Mouse (Mus musculus) MEL (cell line): ENCODE results near the gene Gm21985. TPM values are rescaled to one million over a fixed set of nuclear protein-coding genes. Genes with fewer than 3 reads are reported as not detected.

ENCODE experiments used
- DNase-seq: peaks from one replicate; pipeline ENCODE4 v3.0.0; 2011; ENCODE audit warnings: low read depth, low spot score
- H3K27ac ChIP-seq: 2 replicates; pipeline ENCODE4 v1.5.1; 2012; ENCODE audit warnings: low read depth, mild to moderate bottlenecking, control low read depth, low read length, moderate library complexity; ENCODE audit not compliant: control insufficient read depth
- H3K27me3 ChIP-seq, 2 experiments: fragments of 150-350 bp in 1 of 2; sonication (generic) in 1 of 2; 2 replicates each; pipeline ENCODE4 v1.6.1; 2012; ENCODE audit warnings: low read length in 2 of 2, mild to moderate bottlenecking in 2 of 2, improper control_type of control experiment in 1 of 2, moderate library complexity in 1 of 2; ENCODE audit not compliant: insufficient read depth in 2 of 2, control insufficient read depth in 1 of 2
- H3K36me3 ChIP-seq, 2 experiments: 2 replicates each; pipeline ENCODE4 v1.6.1; 2012 to 2014; ENCODE audit warnings: low read length in 2 of 2, improper control_type of control experiment in 1 of 2, inconsistent platforms in 1 of 2, mild to moderate bottlenecking in 1 of 2; ENCODE audit not compliant: insufficient read depth in 2 of 2, control insufficient read depth in 1 of 2
- H3K4me1 ChIP-seq, 2 experiments: fragments of 150-350 bp in 1 of 2; sonication (generic) in 1 of 2; 2 replicates each; pipeline ENCODE4 v1.6.1; 2012; ENCODE audit warnings: low read length in 2 of 2, improper control_type of control experiment in 1 of 2, mild to moderate bottlenecking in 1 of 2; ENCODE audit not compliant: insufficient read depth in 2 of 2, control insufficient read depth in 1 of 2
- H3K4me3 ChIP-seq, 2 experiments: fragments of 150-350 bp in 1 of 2; sonication (generic) in 1 of 2; 2 replicates each; pipeline ENCODE4 v1.5.1; 2012; ENCODE audit warnings: low read depth in 2 of 2, low read length in 2 of 2, mild to moderate bottlenecking in 2 of 2, moderate library complexity in 2 of 2, control low read depth in 1 of 2, improper control_type of control experiment in 1 of 2; ENCODE audit not compliant: control insufficient read depth in 1 of 2, insufficient read depth in 1 of 2
- H3K79me2 ChIP-seq: 2 replicates; pipeline ENCODE4 v1.6.1; 2012; ENCODE audit warnings: mild to moderate bottlenecking, low read length, moderate library complexity; ENCODE audit not compliant: control insufficient read depth, poor library complexity, insufficient read depth
- H3K9ac ChIP-seq: 2 replicates; pipeline ENCODE4 v1.6.1; 2012; ENCODE audit warnings: low read depth, mild to moderate bottlenecking, control low read depth, low read length, moderate library complexity; ENCODE audit not compliant: control insufficient read depth, poor library complexity, severe bottlenecking
- H3K9me3 ChIP-seq: fragments of 150-350 bp; sonication (generic); replicated peaks from 2 replicates; pipeline ENCODE4 v1.6.1; 2012; ENCODE audit warnings: mild to moderate bottlenecking, low read length, improper control_type of control experiment, moderate library complexity; ENCODE audit not compliant: insufficient read depth
- BHLHE40 ChIP-seq: IDR thresholded peaks from 2 replicates; pipeline ENCODE4 v1.6.1; 2012; ENCODE audit warnings: low read depth, mild to moderate bottlenecking, inconsistent platforms, low read length, improper control_type of control experiment, borderline replicate concordance
- CHD1 ChIP-seq: IDR thresholded peaks from 2 replicates; pipeline ENCODE4 v1.6.1; 2012; ENCODE audit warnings: low read depth, mild to moderate bottlenecking, inconsistent platforms, low read length, improper control_type of control experiment
- E2F4 ChIP-seq: IDR thresholded peaks from 2 replicates; pipeline ENCODE4 v1.6.1; 2011; ENCODE audit warnings: low read depth, low read length, improper control_type of control experiment, borderline replicate concordance
- ELF1 ChIP-seq: IDR thresholded peaks from 2 replicates; pipeline ENCODE4 v1.6.1; 2014; ENCODE audit warnings: low read depth, mild to moderate bottlenecking, inconsistent platforms, low read length, improper control_type of control experiment, moderate library complexity
- EP300 ChIP-seq, 2 experiments: IDR thresholded peaks; 2 replicates each; pipeline ENCODE4 v1.6.1; 2011; ENCODE audit warnings: improper control_type of control experiment in 2 of 2, low read length in 2 of 2, low read depth in 1 of 2, mild to moderate bottlenecking in 1 of 2
- GABPA ChIP-seq: IDR thresholded peaks from 2 replicates; pipeline ENCODE4 v1.6.1; 2012; ENCODE audit warnings: low read depth, mild to moderate bottlenecking, inconsistent platforms, low read length, improper control_type of control experiment, moderate library complexity
- HCFC1 ChIP-seq: IDR thresholded peaks from 2 replicates; pipeline ENCODE4 v1.6.1; 2012; ENCODE audit warnings: low read depth, mild to moderate bottlenecking, inconsistent platforms, low read length, improper control_type of control experiment, moderate library complexity
- JUND ChIP-seq: IDR thresholded peaks from 2 replicates; pipeline ENCODE4 v1.6.1; 2011; ENCODE audit warnings: low read depth, mild to moderate bottlenecking, improper control_type of control experiment, low read length
- MAZ ChIP-seq: IDR thresholded peaks from 2 replicates; pipeline ENCODE4 v1.6.1; 2012; ENCODE audit warnings: low read depth, mild to moderate bottlenecking, inconsistent platforms, low read length, improper control_type of control experiment
- MEF2A ChIP-seq: IDR thresholded peaks from 2 replicates; pipeline ENCODE4 v1.6.1; 2014; ENCODE audit warnings: low read depth, mild to moderate bottlenecking, inconsistent platforms, low read length, improper control_type of control experiment; ENCODE audit not compliant: poor library complexity, insufficient replicate concordance, severe bottlenecking; ENCODE audit errors: extremely low read depth
- MYB ChIP-seq: IDR thresholded peaks from 2 replicates; pipeline ENCODE4 v1.6.1; 2011; ENCODE audit warnings: mild to moderate bottlenecking, low read depth, low read length, improper control_type of control experiment
- MYC ChIP-seq: IDR thresholded peaks from 2 replicates; pipeline ENCODE4 v1.6.1; 2011; ENCODE audit warnings: low read depth, mild to moderate bottlenecking, low read length, improper control_type of control experiment, moderate library complexity
- NRF1 ChIP-seq: IDR thresholded peaks from 2 replicates; pipeline ENCODE4 v1.6.1; 2014; ENCODE audit warnings: low read depth, mild to moderate bottlenecking, inconsistent platforms, low read length, improper control_type of control experiment, moderate library complexity; ENCODE audit not compliant: poor library complexity, insufficient read depth, severe bottlenecking
- POLR2A ChIP-seq, 2 experiments: IDR thresholded peaks; 2 replicates each; pipeline ENCODE4 v1.6.1; 2011 to 2012; ENCODE audit warnings: low read length in 2 of 2, mild to moderate bottlenecking in 2 of 2, control low read depth in 1 of 2, improper control_type of control experiment in 1 of 2, low read depth in 1 of 2, moderate library complexity in 1 of 2; ENCODE audit not compliant: control insufficient read depth in 1 of 2, insufficient read depth in 1 of 2, poor library complexity in 1 of 2
- POLR2AphosphoS5 ChIP-seq: IDR thresholded peaks from 2 replicates; pipeline ENCODE4 v1.6.1; 2012; ENCODE audit warnings: low read depth, borderline replicate concordance, mild to moderate bottlenecking, inconsistent platforms, low read length, moderate library complexity, mixed read lengths
- RAD21 ChIP-seq: IDR thresholded peaks from 2 replicates; pipeline ENCODE4 v1.6.1; 2011; ENCODE audit warnings: mild to moderate bottlenecking, low read depth, low read length, improper control_type of control experiment
- RCOR1 ChIP-seq: IDR thresholded peaks from 2 replicates; pipeline ENCODE4 v1.6.1; 2012; ENCODE audit warnings: low read depth, mild to moderate bottlenecking, inconsistent platforms, low read length, improper control_type of control experiment
- SIN3A ChIP-seq: IDR thresholded peaks from 2 replicates; pipeline ENCODE4 v1.6.1; 2012; ENCODE audit warnings: low read length, improper control_type of control experiment, inconsistent platforms
- SMC3 ChIP-seq: IDR thresholded peaks from 2 replicates; pipeline ENCODE4 v1.6.1; 2011; ENCODE audit warnings: low read depth, low read length, improper control_type of control experiment
- TAL1 ChIP-seq: IDR thresholded peaks from 2 replicates; pipeline ENCODE4 v1.6.1; 2012; ENCODE audit warnings: mild to moderate bottlenecking, inconsistent platforms, low read length, moderate library complexity, mixed read lengths
- TBP ChIP-seq: IDR thresholded peaks from 2 replicates; pipeline ENCODE4 v1.8.0; 2011; ENCODE audit warnings: low read depth, low read length, improper control_type of control experiment
- TCF12 ChIP-seq: IDR thresholded peaks from 2 replicates; pipeline ENCODE4 v1.6.1; 2014; ENCODE audit warnings: low read depth, mild to moderate bottlenecking, inconsistent platforms, low read length, improper control_type of control experiment, moderate library complexity
- UBTF ChIP-seq: IDR thresholded peaks from 2 replicates; pipeline ENCODE4 v1.6.1; 2012; ENCODE audit warnings: low read depth, mild to moderate bottlenecking, inconsistent platforms, low read length, improper control_type of control experiment, moderate library complexity, borderline replicate concordance; ENCODE audit not compliant: insufficient read depth
- USF1 ChIP-seq: IDR thresholded peaks from 2 replicates; pipeline ENCODE4 v1.6.1; 2014; ENCODE audit warnings: low read depth, mild to moderate bottlenecking, inconsistent platforms, low read length, improper control_type of control experiment, moderate library complexity
- USF2 ChIP-seq, 2 experiments: IDR thresholded peaks; 2 replicates each; pipeline ENCODE4 v1.6.1; 2011 to 2012; ENCODE audit warnings: improper control_type of control experiment in 2 of 2, low read length in 2 of 2, borderline replicate concordance in 1 of 2, inconsistent platforms in 1 of 2, low read depth in 1 of 2, mild to moderate bottlenecking in 1 of 2; ENCODE audit not compliant: insufficient read depth in 1 of 2
- ZC3H11A ChIP-seq: IDR thresholded peaks from 2 replicates; pipeline ENCODE4 v1.6.1; 2012; ENCODE audit warnings: low read depth, mild to moderate bottlenecking, inconsistent platforms, low read length, improper control_type of control experiment
- ZMIZ1 ChIP-seq: IDR thresholded peaks from 2 replicates; pipeline ENCODE4 v1.6.1; 2012; ENCODE audit warnings: low read depth, mild to moderate bottlenecking, inconsistent platforms, low read length, improper control_type of control experiment, moderate library complexity
- ZNF384 ChIP-seq: IDR thresholded peaks from 2 replicates; pipeline ENCODE4 v1.6.1; 2012; ENCODE audit warnings: low read depth, mild to moderate bottlenecking, inconsistent platforms, low read length, improper control_type of control experiment
- polyA plus RNA-seq, 2 experiments: library from polyadenylated mRNA; stranded (reverse) in 1 of 2; unstranded in 1 of 2; fragments of >175 nt in 1 of 2; fragments of >200 nt in 1 of 2; gene quantifications; 2 replicates each; pipeline versions ENCODE4 v1.2.1 to v1.2.4; 2012; ENCODE audit warnings: low replicate concordance in 2 of 2, low read depth in 1 of 2; ENCODE audit not compliant: insufficient read length in 2 of 2, insufficient read depth in 1 of 2, missing spikeins in 1 of 2
- total RNA-seq: library from RNA; depleted of rRNA; stranded (reverse); fragments of 300-350 nt; gene quantifications from 2 replicates; pipeline ENCODE4 v1.2.3, GENCODE M21; 2012

Gene Gm21985
- total and polyA plus RNA-seq, 3 experiments, result 0.04 TPM; not detected in 2

- no peaks in the 10 kb centered on the region for H3K27me3 ChIP-seq
- TF ChIP-seq TCF12, result no peak
- no peak for TF ChIP-seq SIN3A
- no peak for TF ChIP-seq GABPA
- TF ChIP-seq MAZ, result no peak
- TF ChIP-seq ZNF384, result no peak
- no peak for TF ChIP-seq BHLHE40
- no peak for TF ChIP-seq POLR2AphosphoS5
- TF ChIP-seq USF2 (IDR thresholded peaks at IDR 0.05; ENCODE audit: borderline replicate concordance in 1 of 2, insufficient read depth in 1 of 2, low read depth in 1 of 2, low read length in 2 of 2), result no peak
- no peak for TF ChIP-seq NRF1
- TF ChIP-seq ELF1, result no peak
- TF ChIP-seq POLR2A (IDR thresholded peaks at IDR 0.05; ENCODE audit: control insufficient read depth in 1 of 2, insufficient read depth in 1 of 2, low read depth in 1 of 2, low read length in 2 of 2, poor library complexity in 1 of 2), result no peak
- TF ChIP-seq RAD21, result no peak
- TF ChIP-seq TAL1, result no peak
- no peak for TF ChIP-seq USF1
- TF ChIP-seq E2F4, result no peak
- no peak for TF ChIP-seq EP300 (IDR thresholded peaks at IDR 0.05; ENCODE audit: low read depth in 1 of 2, low read length in 2 of 2)
- no peak for TF ChIP-seq JUND
- no peak for TF ChIP-seq RCOR1
- TF ChIP-seq MEF2A, result no peak
- TF ChIP-seq TBP, result no peak
- H3K79me2 ChIP-seq, result no peaks in the 10 kb centered on the region
- H3K4me3 ChIP-seq, result no peak overlapping the region
- H3K36me3 ChIP-seq, result no peaks in the 10 kb centered on the region
- no peaks in the 10 kb centered on the region for H3K9me3 ChIP-seq
- DNase-seq, result no peak
- H3K27ac ChIP-seq, result no peak overlapping the region
- H3K4me1 ChIP-seq, result no peaks in the 10 kb centered on the region
- no peak overlapping the region for H3K9ac ChIP-seq
These were observed 18.8 kb upstream of the Gm21985 start for GRCm38 (mm10) chr2:112247323-112247722.

DNA sequence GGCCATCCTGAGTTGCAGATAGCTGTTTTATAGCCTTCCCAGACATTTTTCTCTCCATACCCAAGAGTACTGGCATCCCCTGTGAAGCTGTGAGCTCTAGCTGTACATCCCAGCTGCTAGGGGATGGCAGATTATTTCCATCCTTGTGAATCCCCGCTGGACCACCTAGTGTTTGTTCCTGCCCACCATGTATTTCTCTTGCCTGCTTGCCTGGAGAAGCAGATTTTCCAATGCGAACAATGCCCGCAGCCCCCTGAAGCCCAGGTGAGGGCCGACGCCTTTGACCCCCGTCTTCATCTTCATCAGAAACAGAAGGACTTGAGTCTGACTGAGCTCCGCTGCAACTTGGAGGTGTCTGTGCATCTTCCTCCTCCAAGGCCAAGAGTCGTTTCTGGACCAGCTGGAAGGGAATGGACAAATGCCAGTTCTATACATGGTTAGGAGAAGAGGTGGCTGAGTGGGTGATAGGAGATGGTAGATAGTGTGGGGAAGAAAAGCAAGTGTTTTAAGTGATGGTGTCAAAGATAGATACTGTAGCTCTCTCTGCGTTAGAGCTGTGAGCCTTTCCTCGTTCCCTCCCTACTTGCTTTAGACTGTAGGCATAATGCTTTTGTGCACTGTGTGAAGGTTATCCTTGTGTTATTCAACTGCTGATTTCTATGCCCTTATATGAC lies 16.2 kb upstream of the Gm21985 start:
- H3K9me3 ChIP-seq, result no peaks in the 10 kb centered on the region
- H3K79me2 ChIP-seq, result no peaks in the 10 kb centered on the region
- H3K27me3 ChIP-seq, result 0 out of 4 replicates have a peak, but pooled peaks cover 0 to 1% of the 10 kb centered on the region in 2 experiments
- TF ChIP-seq MYB, result no peak
- TF ChIP-seq SMC3, result no peak
- no peak for TF ChIP-seq ZC3H11A
- TF ChIP-seq EP300 (IDR thresholded peaks at IDR 0.05; ENCODE audit: low read depth in 1 of 2, low read length in 2 of 2), result no peak
- no peak for TF ChIP-seq ZNF384
- TF ChIP-seq UBTF, result no peak
- TF ChIP-seq MYC, result no peak
- no peak for TF ChIP-seq RCOR1
- TF ChIP-seq HCFC1, result no peak
- TF ChIP-seq ZMIZ1, result no peak
- TF ChIP-seq JUND, result no peak
- no peak for TF ChIP-seq CHD1
- TF ChIP-seq, all 39 proteins: peak for 0
- no peak overlapping the region for H3K4me3 ChIP-seq
- H3K27ac ChIP-seq, result no peak overlapping the region
- H3K36me3 ChIP-seq, result no peaks in the 10 kb centered on the region
- no peaks in the 10 kb centered on the region for H3K4me1 ChIP-seq
- no peak for DNase-seq
- H3K9ac ChIP-seq, result no peak overlapping the region
